Mouse (Mus musculus): ENCODE data around the gene Hps6.
"Not testable (repeated sequence)": the region's sequence is repeated elsewhere in the genome, so short reads cannot be mapped to it uniquely, and the experiment has no call there.

Gene Hps6

DNA sequence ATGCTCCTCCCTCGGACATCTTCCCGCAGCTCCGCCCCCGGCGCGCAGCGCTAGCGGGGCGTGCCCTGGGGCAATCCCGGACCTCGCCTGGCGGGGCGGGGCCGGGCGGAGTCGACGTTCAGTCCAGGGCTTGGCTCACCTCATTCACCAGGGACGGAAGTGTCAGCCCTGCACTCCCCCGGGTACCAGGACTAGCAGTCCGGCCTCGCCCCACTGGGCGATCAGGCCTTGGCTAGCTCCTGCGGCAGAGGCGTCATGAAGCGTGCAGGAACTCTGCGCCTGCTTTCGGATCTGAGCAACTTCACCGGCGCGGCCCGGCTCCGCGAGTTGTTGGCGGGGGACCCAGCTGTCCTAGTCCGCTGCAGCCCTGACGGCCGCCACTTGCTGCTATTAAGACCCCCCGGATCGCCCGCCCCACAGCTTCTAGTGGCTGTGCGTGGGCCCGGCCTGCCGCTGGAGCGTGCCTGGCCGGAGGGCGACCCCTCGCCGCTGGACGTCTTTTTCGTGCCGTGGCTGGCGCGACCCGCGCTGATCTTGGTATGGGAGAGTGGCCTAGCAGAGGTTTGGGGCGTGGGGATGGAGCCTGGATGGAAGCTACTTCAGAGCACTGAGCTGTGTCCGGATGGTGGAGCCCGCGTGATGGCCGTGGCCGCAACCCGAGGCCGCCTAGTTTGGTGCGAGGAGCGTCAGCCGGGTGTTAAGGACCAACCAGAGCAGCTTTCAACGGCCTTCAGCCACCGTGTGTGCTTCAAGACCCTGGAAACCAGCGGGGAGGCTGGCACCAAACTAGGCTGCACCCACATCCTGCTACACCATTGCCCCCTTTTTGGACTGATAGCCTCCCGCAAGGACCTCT is at the start of gene Hps6:
Gene Hps6 (plus strand): TSS at position 138 of the 856 bp plus-strand sequence.
- DNase-seq (ENCODE audit: low spot score in 2 of 2), result peak; percentile 32 to 43

DNA sequence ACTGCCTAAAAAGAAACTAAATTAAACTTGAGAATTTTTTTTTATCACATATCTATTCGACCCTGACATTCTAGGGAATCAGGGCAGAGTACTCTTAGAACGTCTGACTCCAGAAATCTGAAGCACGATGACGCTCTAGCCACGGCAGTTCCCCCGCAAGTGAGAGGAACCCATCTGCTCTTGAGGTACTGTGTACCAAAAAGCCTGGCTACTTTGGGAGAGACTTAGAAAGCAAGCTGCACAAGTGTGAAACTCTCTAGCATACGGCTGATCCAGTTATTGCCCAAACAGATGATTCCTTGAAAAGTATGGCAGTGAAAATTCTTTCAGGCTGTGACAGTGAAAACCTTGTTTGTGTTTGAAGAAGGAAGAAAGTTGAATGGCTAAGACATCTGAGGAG is 46.6 kb upstream of the Hps6 start:
- no peak for DNase-seq (ENCODE audit: low spot score in 2 of 2)

DNA sequence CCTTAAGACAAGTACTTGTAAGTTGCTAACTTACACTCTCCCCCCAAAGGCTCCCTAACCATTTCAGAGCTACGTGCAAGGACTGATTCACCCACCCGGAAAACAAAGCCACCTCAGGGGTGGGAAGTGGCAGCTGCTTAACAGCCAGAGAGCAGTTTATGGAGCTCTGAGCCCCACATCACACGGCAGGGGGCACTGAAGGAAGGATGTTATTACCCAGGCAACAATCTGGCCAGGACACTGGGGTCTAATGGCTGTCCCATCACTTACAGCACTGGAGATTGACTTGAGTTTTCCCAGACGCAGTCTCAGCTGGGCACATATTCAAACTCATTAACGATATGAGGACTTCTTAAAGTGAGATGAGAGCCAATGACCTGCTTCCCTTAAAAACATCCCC is 42.5 kb upstream of the Hps6 start:
- DNase-seq (ENCODE audit: low spot score in 2 of 2), result peak in 1 of 2 experiments; percentile 23

DNA sequence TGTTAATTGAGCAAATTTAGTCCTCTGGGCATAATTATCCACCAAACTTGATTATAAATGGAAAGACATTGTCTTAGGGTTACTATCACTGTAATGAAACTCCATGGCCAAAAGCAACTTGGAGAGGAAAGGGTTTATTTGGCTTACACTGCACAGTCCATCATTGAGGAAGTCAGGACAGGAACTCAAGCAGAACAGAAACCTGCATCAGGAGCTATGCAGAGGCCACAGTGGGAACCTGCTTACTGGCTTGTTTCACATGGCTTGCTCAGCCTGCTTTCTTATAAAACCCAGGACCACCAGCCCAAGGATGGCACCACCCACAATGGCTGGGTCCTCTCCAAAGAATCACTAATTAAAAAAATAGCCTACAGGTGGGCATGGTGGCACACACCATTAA is 18.9 kb upstream of the Hps6 start:
- no peak for DNase-seq (ENCODE audit: low spot score in 2 of 2)

GRCm38 (mm10) chr19:45988238-45988637 is 15.1 kb upstream of the Hps6 start:
- no peak for DNase-seq (ENCODE audit: low spot score in 2 of 2)

- DNase-seq (ENCODE audit: low spot score in 2 of 2), result no peak
Observed at GRCm38 (mm10) chr19:45991171-45991570, 12.1 kb upstream of the Hps6 start.

DNA sequence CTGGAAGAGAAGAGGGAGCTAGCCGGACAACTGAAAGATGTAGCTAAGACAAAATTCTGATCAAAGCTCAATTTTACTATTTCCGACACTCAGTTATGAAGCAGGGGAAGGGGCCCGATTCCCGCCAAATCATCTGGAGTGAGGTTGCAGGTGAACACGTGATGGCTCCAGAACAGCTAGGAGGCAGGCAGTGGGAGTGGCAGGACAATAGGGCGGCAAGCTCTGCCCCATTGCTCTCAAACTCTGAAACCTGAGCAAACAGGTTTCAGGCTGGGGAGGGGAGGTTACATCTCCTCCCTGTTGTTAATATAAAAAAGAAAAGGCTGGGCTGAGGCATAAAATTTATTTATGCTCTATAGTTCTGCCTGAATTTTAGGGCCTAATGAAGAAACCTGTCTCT is 9.9 kb upstream of the Hps6 start:
- DNase-seq (ENCODE audit: low spot score in 2 of 2), result not testable (repeated sequence)

GRCm38 (mm10) chr19:45993981-45994737 is 9.1 kb upstream of the Hps6 start:
- no peak for DNase-seq (ENCODE audit: low spot score in 2 of 2)

DNA sequence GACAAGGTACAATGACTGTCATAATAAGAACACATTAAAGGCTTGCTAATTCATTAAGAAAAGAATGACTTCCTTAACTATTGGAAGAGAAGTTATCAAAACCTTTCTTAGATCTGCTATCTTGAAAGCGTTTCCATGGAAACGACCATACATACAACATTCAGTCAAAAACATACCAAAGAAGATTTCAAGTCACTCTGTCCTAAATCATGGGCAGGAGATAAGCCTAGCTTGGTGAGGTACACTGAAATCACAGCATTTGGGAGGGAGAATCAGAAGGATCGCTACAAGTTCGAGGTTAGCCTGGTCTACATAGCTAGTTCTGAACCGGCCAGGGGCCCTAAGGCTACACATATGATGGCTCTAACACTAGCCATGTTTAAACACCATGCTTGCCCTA is 5.9 kb upstream of the Hps6 start:
- DNase-seq (ENCODE audit: low spot score in 2 of 2), result no peak

DNA sequence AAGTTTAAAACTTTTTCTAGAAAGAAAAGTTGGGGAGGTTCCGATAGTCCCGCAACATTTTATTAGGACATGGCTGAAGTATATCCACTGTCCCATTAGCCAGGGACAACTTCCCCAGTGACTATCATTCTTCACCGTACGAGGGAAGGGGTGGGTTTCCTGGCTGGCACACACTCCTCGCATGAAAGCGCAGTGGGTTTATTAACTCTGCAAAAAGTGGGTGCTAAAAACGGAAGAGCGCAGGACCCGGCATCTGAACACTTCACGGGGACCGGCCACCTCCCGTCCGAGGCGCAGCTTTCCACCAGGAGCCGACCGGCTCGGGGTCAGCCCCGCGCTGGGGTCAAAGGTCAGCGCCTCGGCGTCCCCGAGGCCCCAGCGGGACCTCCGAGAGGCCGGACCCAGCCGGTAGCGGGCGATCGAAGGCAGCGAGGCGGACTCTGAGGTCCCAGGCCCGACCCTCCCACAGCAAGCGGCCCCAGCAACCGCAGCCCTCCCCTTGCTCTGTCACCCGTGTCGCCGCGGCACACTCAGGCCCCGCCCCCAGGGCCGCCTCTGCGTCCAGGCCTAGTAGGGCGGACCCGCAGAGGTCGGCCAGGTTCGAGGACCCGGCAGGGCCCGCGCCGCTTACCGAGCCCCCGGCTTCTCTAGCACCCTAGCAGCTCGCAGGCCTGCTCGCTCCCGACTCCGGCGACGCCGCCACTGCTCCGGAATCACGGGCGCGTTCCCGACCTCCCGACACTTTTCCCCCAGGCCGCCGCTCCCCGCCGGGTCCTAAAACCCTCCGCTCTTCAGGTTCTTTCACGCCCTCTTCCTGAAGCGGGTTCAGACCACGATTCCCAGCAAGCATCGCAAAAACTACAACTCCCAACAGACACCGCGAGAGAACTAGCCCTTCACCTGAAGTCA is 5.3 kb upstream of the Hps6 start, which contains the start of gene Armh3:
Gene Armh3 (minus strand): TSS at position 704 of the 909 bp plus-strand sequence.
- DNase-seq (ENCODE audit: low spot score in 2 of 2), result peak; percentile 77 to 88

DNA sequence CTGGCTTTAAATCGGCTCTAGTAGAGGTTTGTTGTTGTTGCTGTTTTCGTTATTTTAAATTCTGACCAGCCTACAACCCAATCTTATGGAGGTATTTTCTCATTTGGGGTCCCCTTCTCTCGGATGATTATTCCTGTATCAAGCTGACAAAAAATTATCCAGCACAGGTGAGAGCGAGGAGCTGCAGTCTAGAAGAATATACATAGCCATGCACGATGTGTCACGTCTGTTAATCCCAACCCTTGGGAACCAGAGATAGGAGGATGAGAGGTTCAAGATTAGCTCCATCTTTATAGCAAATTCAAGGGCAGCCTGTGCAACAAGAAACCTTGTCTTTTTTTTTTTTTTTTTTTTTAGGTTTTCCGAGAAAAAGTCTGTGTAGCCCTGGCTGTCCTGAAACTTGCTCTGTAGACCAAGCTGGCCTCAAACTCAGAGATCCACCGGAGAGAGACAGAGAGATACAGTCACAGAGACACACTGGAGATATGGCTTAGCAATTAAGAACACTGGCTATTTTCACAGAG is 4.6 kb upstream of the Hps6 start:
- no peak for DNase-seq (ENCODE audit: low spot score in 2 of 2)

DNA sequence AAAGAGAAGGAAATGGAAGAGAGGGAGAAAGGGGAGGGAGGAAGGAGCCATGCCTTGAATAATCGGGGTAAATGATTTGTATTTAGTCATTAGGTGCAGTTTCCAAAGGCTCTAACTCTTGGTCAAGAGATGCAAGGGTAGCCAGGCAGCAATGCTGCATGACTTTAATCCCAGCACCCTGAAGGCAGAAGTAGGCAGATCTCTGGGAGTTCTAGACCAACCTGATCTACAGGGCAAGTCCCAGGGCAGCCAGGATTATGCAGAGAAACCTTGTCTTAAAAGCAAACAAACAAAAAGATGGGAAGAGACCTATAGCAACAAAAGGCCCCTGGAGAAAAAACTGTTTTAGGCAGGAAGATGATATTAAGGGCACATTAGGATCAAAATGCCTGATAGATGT is 3.9 kb upstream of the Hps6 start:
- DNase-seq (ENCODE audit: low spot score in 2 of 2), result no peak

DNA sequence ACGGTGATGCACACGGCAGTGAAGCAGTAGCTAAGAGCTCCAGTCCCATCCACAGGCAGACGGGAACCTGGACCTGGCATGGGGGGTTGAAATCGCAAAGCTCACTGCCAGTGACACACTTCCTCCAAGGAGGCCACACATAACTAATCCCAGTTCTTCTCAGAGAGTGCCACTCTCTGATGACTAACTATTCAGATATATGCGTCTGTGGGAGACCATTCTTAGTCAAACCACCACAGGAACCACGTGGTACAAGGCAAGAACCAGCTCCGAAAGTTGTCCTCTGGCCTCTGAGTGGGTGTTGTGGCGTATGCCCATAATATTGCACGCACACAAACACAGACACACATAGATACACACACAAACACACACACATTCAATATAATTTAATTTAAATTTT is 1.0 kb upstream of the Hps6 start:
- DNase-seq (ENCODE audit: low spot score in 2 of 2), result no peak

GRCm38 (mm10) chr19:46004814-46005466 is 1.6 kb downstream of the Hps6 start:
- no peak for DNase-seq (ENCODE audit: low spot score in 2 of 2)

- no peak for DNase-seq (ENCODE audit: low spot score in 2 of 2)
Observed at GRCm38 (mm10) chr19:46005680-46006079, 2.4 kb downstream of the Hps6 start.

GRCm38 (mm10) chr19:46014572-46015178 is 11.4 kb downstream of the Hps6 start:
- DNase-seq (ENCODE audit: low spot score in 2 of 2), result peak; percentile 77 to 87

DNA sequence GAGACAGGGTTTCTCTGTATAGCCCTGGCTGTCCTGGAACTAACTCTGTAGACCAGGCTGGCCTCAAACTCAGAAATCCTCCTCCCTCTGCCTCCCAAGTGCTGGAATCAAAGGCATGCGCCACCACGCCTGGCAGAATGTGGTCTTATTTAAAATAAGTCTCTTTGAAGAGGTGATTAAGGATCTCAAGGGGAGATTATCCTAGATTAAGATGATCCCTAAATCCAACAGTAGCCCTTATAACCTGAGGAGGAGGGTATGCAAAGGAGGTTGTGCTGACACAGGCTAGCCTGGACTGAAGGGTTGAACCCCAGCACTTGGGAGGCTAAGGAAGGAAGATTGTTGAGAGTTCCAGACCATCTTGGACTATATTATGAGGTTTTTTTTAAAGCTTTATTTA is 12.7 kb downstream of the Hps6 start:
- no peak for DNase-seq (ENCODE audit: low spot score in 2 of 2)

- no peak for DNase-seq (ENCODE audit: low spot score in 2 of 2)
Observed at GRCm38 (mm10) chr19:46024959-46025358, 21.7 kb downstream of the Hps6 start.

- no peak for DNase-seq (ENCODE audit: low spot score in 2 of 2)
Observed at GRCm38 (mm10) chr19:46026567-46026966, 23.3 kb downstream of the Hps6 start.

GRCm38 (mm10) chr19:46028747-46029320 is 25.5 kb downstream of the Hps6 start:
- no peak for DNase-seq (ENCODE audit: low spot score in 2 of 2)
